Mouse (Mus musculus): Measurements from ENCODE around the gene Gm10340. TPM values are rescaled to one million over a fixed set of nuclear protein-coding genes. Genes with fewer than 3 reads are reported as not detected.

The Gm10340 gene
- not detected for polyA plus RNA-seq (2014; fragmentation: Illumina TruSeq; extraction: RNeasy Lipid Tissue Mini Kit (QIAGEN cat#74804); ENCODE audit: low read depth, low replicate concordance)

GRCm38 (mm10) chr14:3133697-3134096, at the start of gene Gm10340:
Gene Gm10340, plus strand, starts transcription at chr14:3133997.

GRCm38 (mm10) chr14:3187955-3188354, 54.2 kb downstream of the Gm10340 start, which contains the start of gene Gm5795:
Gene Gm5795, plus strand, starts transcription at chr14:3188255.

Other genes starting within 250 kb of the Gm10340 start
- gene Gm2888, start 104.0 kb upstream of the Gm10340 start, polyA plus RNA-seq (2014; fragmentation: Illumina TruSeq; extraction: RNeasy Lipid Tissue Mini Kit (QIAGEN cat#74804); ENCODE audit: low read depth, low replicate concordance), result not detected
- gene Gm2897, start 84.7 kb upstream of the Gm10340 start, polyA plus RNA-seq (2014; fragmentation: Illumina TruSeq; extraction: RNeasy Lipid Tissue Mini Kit (QIAGEN cat#74804); ENCODE audit: low read depth, low replicate concordance), result 1.1 TPM
- gene Gm5795, start 54.3 kb downstream of the Gm10340 start, polyA plus RNA-seq (2014; fragmentation: Illumina TruSeq; extraction: RNeasy Lipid Tissue Mini Kit (QIAGEN cat#74804); ENCODE audit: low read depth, low replicate concordance), result not detected
- 0.63 TPM for gene D830030K20Rik, start 74.5 kb downstream of the Gm10340 start, polyA plus RNA-seq (2014; fragmentation: Illumina TruSeq; extraction: RNeasy Lipid Tissue Mini Kit (QIAGEN cat#74804); ENCODE audit: low read depth, low replicate concordance)
- 0.28 TPM for gene Gm2956, start 198.6 kb downstream of the Gm10340 start, polyA plus RNA-seq (2014; fragmentation: Illumina TruSeq; extraction: RNeasy Lipid Tissue Mini Kit (QIAGEN cat#74804); ENCODE audit: low read depth, low replicate concordance)

Data from sigmoid colon, adult 10 weeks (tissue).